Mouse (Mus musculus) mesoderm, embryonic 11.5 days (tissue): ENCODE results near the gene Vash2.
"Not testable (repeated sequence)": the region's sequence is repeated elsewhere in the genome, so short reads cannot be mapped to it uniquely, and the experiment has no call there.

Experiments
- DNase-seq: peaks from one replicate; pipeline ENCODE4 v3.0.0-alpha.2; 2012; ENCODE audit warnings: low read depth, low spot score

The Vash2 gene

GRCm38 (mm10) chr1:190979100-190979563, at the start of gene Vash2:
Gene Vash2, minus strand, starts transcription at chr1:190979296.
- DNase-seq, result peak; percentile 96

- peak; percentile 100 for DNase-seq
These were observed 47.1 kb upstream of the Vash2 start, which contains the start of gene Flvcr1 for GRCm38 (mm10) chr1:191026021-191026713. Gene Flvcr1, minus strand, starts transcription at chr1:191026158.

GRCm38 (mm10) chr1:191025016-191026012, 46.2 kb upstream of the Vash2 start:
- peak; percentile 35 for DNase-seq

GRCm38 (mm10) chr1:191023806-191024205, 44.7 kb upstream of the Vash2 start:
- DNase-seq, result not testable (repeated sequence)

GRCm38 (mm10) chr1:191023140-191023539, 44.0 kb upstream of the Vash2 start:
- no peak for DNase-seq

- no peak for DNase-seq
These were observed 41.9 kb upstream of the Vash2 start for GRCm38 (mm10) chr1:191021016-191021415.

- no peak for DNase-seq
These were observed 41.3 kb upstream of the Vash2 start for GRCm38 (mm10) chr1:191020217-191020924.

- no peak for DNase-seq
These were observed 40.7 kb upstream of the Vash2 start for GRCm38 (mm10) chr1:191019803-191020202.

- no peak for DNase-seq
These were observed 35.2 kb upstream of the Vash2 start for GRCm38 (mm10) chr1:191014271-191014670.

GRCm38 (mm10) chr1:191008707-191009106, 29.6 kb upstream of the Vash2 start:
- DNase-seq, result no peak

GRCm38 (mm10) chr1:191002201-191002600, 23.1 kb upstream of the Vash2 start:
- no peak for DNase-seq

- DNase-seq, result no peak
These were observed 21.6 kb upstream of the Vash2 start for GRCm38 (mm10) chr1:191000686-191001085.

- no peak for DNase-seq
These were observed 18.9 kb upstream of the Vash2 start for GRCm38 (mm10) chr1:190998027-190998426.

GRCm38 (mm10) chr1:190996346-190996877, 17.3 kb upstream of the Vash2 start:
- no peak for DNase-seq

- DNase-seq, result no peak
These were observed 16.5 kb upstream of the Vash2 start for GRCm38 (mm10) chr1:190995548-190995947.

- no peak for DNase-seq
These were observed 10.5 kb upstream of the Vash2 start for GRCm38 (mm10) chr1:190989437-190990082.

- no peak for DNase-seq
These were observed 2.3 kb upstream of the Vash2 start for GRCm38 (mm10) chr1:190981412-190981811.

- no peak for DNase-seq
These were observed 1.4 kb upstream of the Vash2 start for GRCm38 (mm10) chr1:190980470-190980869.

GRCm38 (mm10) chr1:190978511-190979073, 504 bp downstream of the Vash2 start:
- peak; percentile 47 for DNase-seq

- peak; percentile 33 for DNase-seq
These were observed 1.1 kb downstream of the Vash2 start for GRCm38 (mm10) chr1:190978001-190978400.
